Mouse (Mus musculus): ENCODE measurements at regions not wholly inside any gene's neighbourhood (a gene's known extent, or its start where the extent isn't known, plus 50 kb on each side); places are given as distances from the start of the nearest gene placed in this dataset.
"Not testable (repeated sequence)": the region's sequence is repeated elsewhere in the genome, so short reads cannot be mapped to it uniquely, and the experiment has no call there.

GRCm38 (mm10) chr14:53726914-53727313, 527.0 kb downstream of the Dad1 start:
- not testable (repeated sequence) for TF ChIP-seq EP300, CTCF (IDR thresholded peaks at IDR 0.05; ENCODE audit: low read depth)

Measured in heart, postnatal 0 days (tissue).